Mouse (Mus musculus) heart, adult 9 months (tissue): ENCODE measurements around the gene Slc25a1.

Experiments used
- DNase-seq, 2 experiments: peaks; one replicate each; pipeline ENCODE4 v3.0.0; 2022; ENCODE audit warnings: low spot score in 2 of 2

The Slc25a1 gene

DNA sequence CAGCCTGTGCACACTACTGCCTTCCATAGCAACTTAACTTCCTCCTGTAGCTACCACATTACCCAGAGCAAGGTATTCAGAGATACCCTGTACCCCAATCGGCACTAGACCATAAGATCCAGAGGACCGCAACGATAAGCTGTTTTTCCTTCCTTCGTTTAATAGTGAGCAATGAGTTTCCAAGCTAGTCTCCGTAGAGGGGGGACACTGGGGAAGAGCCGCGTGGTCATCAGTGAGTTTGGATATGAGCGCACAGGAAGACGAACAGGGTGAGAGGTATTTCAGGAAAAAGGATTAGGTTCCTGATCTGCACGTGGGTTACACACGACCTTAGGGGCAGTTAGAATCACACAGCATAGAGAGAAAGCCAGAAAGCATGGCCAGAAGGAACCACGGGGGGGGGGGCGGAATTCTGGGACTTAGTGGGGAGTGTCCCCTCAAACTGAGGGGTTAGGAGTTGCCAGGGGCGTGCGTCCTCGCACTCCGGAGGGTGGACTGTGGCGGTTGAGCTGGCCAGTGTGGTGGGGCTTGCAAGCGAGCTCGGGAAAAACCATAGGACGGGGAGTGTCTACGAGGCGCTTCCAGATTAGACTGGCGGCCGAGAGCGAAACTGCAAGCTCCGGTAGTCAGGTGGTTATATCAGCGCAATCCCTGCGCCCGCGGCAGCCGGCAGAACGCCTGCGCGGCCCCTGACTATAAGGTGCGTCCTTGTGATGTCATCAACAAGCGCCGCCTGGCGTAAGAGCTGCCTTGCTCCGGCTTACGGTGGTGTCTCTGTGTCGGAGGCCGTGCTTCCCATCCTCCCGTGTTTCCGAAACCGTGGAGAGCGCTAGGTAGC, 6.5 kb downstream of the Slc25a1 start:
- DNase-seq = peak; percentile 92 to 94

DNA sequence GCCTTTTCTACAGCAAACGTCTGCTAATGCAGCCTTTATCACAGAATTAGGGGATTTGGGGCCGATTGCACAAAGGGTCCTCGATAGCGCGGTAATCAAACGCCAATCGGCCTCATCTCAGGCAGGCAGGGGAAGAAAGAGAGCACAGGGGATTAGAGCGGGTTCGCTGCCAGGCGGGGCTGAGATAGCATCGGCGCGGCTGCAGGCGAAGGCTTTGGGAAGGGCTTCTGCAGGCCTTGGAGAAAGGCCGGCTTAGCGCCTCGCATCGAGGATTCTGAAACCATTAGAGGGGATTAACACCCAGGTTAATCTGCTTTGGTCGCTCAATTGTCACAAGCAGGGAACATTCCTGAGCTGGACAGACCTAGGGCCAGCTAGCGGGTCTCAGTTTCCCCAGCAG, 7.4 kb downstream of the Slc25a1 start:
- DNase-seq = no peak

- no peak for DNase-seq
These were observed 13.4 kb downstream of the Slc25a1 start, which contains the start of gene Gsc2 for GRCm38 (mm10) chr16:17914307-17915249. Gsc2 (minus strand) TSS chr16:17915059.

DNA sequence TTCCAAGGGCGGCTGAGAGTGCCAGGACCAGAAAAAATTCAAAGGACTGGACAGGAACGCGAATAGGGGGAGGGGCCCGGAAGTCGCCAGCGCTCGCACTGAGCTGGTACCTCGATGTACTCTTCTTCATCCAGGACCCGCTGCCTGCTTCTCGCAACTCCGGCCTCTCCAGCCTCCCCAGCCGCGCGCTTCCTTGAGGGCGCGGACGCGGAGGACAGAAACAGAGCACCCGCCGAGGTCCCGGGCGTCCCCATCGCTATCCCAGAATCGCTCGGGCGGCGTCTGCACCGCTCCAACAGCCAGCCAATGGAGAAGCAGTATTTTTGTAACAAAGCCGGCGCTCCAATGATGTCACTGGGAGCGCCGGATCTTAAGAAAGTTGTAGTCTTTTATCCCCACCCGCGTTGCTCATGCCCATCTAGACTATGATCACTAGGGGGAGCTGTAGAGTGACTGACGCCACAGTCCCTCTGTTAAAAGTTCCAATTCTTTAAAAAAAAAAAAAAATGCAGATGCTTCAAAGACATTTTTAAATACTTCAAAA, 16.9 kb downstream of the Slc25a1 start, which contains the start of gene Ess2:
TSS of gene Ess2 (minus strand) at position 297 of the 544 bp plus-strand sequence.
- DNase-seq = peak; percentile 93 to 96

GRCm38 (mm10) chr16:17898462-17898861, 29.6 kb downstream of the Slc25a1 start, which contains the start of the genes Dgcr2 and Tssk2:
Dgcr2 (minus strand) TSS chr16:17898562.
Tssk2 (plus strand) TSS chr16:17898637.
- DNase-seq = no peak

- DNase-seq = no peak
These were observed 31.9 kb downstream of the Slc25a1 start for GRCm38 (mm10) chr16:17896091-17896490.

GRCm38 (mm10) chr16:17893923-17894322, 34.1 kb downstream of the Slc25a1 start, which contains the start of gene Tssk1:
Tssk1 (plus strand) TSS chr16:17894223.
- DNase-seq = no peak

DNA sequence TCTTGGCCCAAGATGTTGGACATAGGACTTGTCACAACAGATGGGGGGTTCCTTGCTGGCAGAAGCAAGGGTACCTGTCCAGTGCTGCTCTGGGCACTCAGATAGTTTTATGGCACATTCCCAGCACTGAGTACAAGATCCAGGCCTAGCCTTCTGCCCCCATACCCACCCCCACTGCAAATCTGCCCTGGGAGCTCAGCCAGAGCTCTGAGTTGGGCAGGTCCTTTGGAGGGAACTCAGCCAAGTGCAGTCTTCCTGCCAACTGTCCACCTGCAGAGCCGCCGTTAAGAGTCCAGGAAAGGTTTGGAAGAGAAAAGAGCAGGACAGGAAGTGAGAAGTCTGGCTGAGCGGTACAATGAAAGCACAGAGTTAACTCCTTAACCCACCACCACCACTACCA, 35.4 kb downstream of the Slc25a1 start:
- DNase-seq = peak in 1 of 2 experiments; percentile 39

DNA sequence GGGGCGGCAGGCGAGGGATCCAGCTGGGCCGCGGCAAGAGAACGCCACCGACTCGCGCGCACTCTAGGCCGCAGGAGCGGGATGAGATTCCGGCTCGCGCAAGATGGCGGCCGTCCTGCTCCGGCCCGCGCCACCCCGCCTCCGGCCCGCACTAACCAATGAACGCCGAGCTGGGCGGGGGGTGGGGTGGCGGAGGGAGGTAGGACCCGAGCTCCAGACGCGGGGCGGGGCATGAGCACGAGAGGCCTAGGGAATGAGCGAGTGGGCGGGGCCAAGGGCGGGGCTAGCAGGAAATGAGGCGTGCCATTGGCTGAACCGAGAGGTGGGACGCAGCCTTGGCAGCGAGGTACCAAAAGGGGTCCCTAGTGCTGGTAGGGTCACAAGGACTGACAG, 36.5 kb downstream of the Slc25a1 start, which contains the start of gene Gm20518:
TSS of gene Gm20518 (minus strand) at position 105 of the 393 bp plus-strand sequence.
- DNase-seq = peak; percentile 97 to 99

- peak; percentile 50 to 65 for DNase-seq
These were observed 37.0 kb downstream of the Slc25a1 start for GRCm38 (mm10) chr16:17890917-17891566.

GRCm38 (mm10) chr16:17890342-17890727, 37.7 kb downstream of the Slc25a1 start:
- no peak for DNase-seq

DNA sequence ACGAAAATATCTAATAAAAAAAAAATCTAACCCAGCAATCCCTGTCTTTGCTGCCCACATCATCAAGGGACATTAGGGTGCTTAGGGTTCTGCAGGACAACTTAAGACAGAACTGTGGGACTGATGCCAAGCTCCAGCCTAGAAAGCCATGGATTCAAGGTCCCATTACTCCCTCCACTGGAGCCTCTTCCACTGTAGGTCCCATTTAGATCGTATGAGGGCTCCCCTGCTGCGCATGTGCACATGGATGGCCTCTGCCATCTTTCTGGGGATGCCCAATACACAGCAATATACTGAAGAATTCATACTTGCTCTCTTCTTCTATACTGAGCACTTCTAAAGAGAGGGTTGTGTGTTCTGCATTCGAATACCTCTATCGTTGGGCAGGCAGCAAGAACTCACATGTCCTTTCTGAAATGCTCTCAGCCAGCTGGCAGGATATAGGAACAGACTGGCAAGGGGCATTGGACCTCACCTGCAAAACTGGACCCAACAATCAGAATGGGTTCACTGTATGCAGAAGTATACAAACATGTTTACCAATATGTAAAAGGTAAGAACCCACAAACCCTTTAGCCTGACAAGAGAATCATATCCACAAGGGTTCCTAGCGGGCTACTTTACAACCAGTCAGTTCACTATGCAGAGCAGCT, 38.2 kb downstream of the Slc25a1 start:
- DNase-seq = no peak

DNA sequence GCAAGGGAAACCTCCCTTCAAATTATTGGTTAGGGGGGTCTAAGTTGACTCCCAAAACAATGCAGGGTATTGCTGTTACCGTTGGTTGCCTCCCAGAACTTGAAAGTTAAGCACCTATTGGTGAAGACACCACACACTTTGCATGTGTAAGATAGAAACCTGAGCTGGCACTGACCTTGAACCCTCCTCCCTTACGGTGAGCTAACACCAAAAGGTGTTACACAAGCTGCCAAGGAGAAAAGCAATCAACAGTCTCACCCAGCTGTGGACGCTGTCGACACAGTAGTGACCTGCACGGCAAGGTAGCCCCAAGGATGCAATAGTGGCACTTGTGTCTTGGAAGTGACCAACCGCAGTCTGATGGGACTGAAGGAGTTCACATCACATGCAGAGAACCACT, 43.9 kb downstream of the Slc25a1 start:
- DNase-seq = no peak

DNA sequence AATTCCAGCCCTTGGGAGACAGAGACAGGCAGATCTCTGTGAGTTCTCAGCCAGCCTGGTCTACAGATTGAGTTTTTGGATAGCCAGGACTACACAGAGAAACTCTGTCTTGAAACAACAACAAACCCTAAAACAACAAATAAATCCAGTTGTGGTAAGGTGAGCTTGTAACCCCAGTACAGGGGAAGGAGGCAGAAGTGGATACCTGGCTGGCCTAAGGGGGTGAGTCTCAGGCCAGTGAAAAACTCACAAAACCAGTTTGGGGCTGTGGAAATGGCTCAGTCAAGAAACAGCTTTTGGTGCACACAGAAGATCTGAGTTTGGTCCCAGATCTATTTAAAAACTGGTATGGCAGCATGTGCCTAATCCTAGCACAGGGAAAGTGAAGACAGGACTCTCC, 45.8 kb downstream of the Slc25a1 start:
- no peak for DNase-seq

DNA sequence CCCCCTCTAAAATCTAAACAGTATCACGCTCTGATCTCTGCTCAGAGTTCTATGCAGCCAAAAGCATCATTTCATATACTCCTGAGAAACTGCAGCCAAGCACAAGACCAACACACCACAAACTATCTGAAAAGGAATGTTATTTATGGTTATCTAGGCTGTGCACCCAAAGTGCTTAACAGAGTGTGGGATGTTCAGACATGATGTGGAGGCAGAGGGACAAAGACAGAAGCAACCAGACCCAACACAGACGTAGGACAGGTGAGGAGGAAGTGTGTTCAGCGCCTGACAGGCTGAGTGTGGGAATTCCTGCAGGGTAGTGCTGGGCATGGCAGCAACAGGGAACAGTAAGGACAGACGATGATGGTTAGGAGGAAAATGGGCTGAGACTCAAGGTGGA, 48.4 kb downstream of the Slc25a1 start:
- DNase-seq = no peak

GRCm38 (mm10) chr16:17876096-17876495, 51.9 kb downstream of the Slc25a1 start:
- DNase-seq = no peak
